Mouse (Mus musculus) heart, adult 2 months (tissue): Measurements from ENCODE around the gene Togaram2. TPM values are rescaled to one million over a fixed set of nuclear protein-coding genes. Genes with fewer than 3 reads are reported as not detected.

ENCODE experiments used
- DNase-seq, 2 experiments: peaks; one replicate each; pipeline ENCODE4 v3.0.0; 2021
- H3K27ac ChIP-seq: fragments of 200-600 bp; 2 replicates; pipeline ENCODE4 v1.8.1; 2022
- H3K27me3 ChIP-seq: fragments of 200-500 bp; 2 replicates; pipeline ENCODE4 v1.6.1; 2012; ENCODE audit warnings: mild to moderate bottlenecking, low read length, inconsistent platforms, mixed read lengths; ENCODE audit not compliant: control insufficient read depth, insufficient read depth
- H3K36me3 ChIP-seq: fragments of 200-500 bp; 2 replicates; pipeline ENCODE4 v1.6.1; 2012; ENCODE audit warnings: low read length, inconsistent platforms; ENCODE audit not compliant: control insufficient read depth, insufficient read depth
- H3K4me1 ChIP-seq: fragments of 200-500 bp; 2 replicates; pipeline ENCODE4 v1.6.1; 2011; ENCODE audit warnings: low read length; ENCODE audit not compliant: control insufficient read depth, insufficient read depth
- H3K4me3 ChIP-seq: fragments of 200-600 bp; 2 replicates; pipeline ENCODE4 v1.8.1; 2022
- H3K79me2 ChIP-seq: fragments of 200-500 bp; replicated peaks from 2 replicates; pipeline ENCODE4 v1.6.1; 2012; ENCODE audit warnings: mild to moderate bottlenecking, inconsistent platforms, low read length, moderate library complexity, mixed read lengths; ENCODE audit not compliant: control insufficient read depth, insufficient read depth
- H3K9ac ChIP-seq: fragments of 200-500 bp; 2 replicates; pipeline ENCODE4 v1.6.1; 2012; ENCODE audit warnings: low read depth, mild to moderate bottlenecking, control low read depth, inconsistent platforms, low read length, mixed read lengths
- CTCF ChIP-seq: fragments of 200-600 bp; IDR thresholded peaks from 2 replicates; pipeline ENCODE4 v1.8.1; 2022; ENCODE audit warnings: antibody characterized with exemption, mild to moderate bottlenecking, moderate library complexity
- EP300 ChIP-seq: fragments of 200-500 bp; IDR thresholded peaks from 2 replicates; pipeline ENCODE4 v1.6.1; 2011; ENCODE audit warnings: low read depth, low read length, control low read depth; ENCODE audit not compliant: insufficient read depth
- POLR2A ChIP-seq: fragments of 200-500 bp; IDR thresholded peaks from 2 replicates; pipeline ENCODE4 v1.6.1; 2011; ENCODE audit warnings: mild to moderate bottlenecking, low read depth, low read length, control low read depth; ENCODE audit not compliant: insufficient read depth
- WGBS: fragments of 180-500 bp; shearing (Covaris S2); methylation state at CpG from one replicate; pipeline ENCODE4 v1.1.7; 2018; 5-methylcytosine and 5-hydroxymethylcytosine counted together
- intact Hi-C: fragments of 180-260 bp; cut with DNase I; formaldehyde crosslinking; loops from one replicate; pipeline ENCODE4 v1.15.1; 2025
- polyA plus RNA-seq: library from polyadenylated mRNA; depleted of rRNA; stranded (reverse); fragments of >200 nt; gene quantifications from 2 replicates; pipeline ENCODE4 v1.2.3, GENCODE M21; 2012; rRNA removed
- total RNA-seq, 2 experiments: library from RNA; stranded (reverse); gene quantifications; 2 replicates each; pipeline ENCODE4 v1.2.3; 2021

Gene Togaram2
- total and polyA plus RNA-seq, 3 experiments, result 5.4 to 5.9 (median 5.5) TPM

- intact Hi-C loops, result no loop called here
- no peaks in the 10 kb centered on the region for H3K27me3 ChIP-seq
- no peaks in the 10 kb centered on the region for H3K4me1 ChIP-seq
- no peak overlapping the region for H3K9ac ChIP-seq
- no peak overlapping the region for H3K4me3 ChIP-seq
- no peak overlapping the region for H3K27ac ChIP-seq
- TF ChIP-seq EP300, result no peak
- TF ChIP-seq POLR2A, result no peak
- H3K36me3 ChIP-seq, result no peaks in the 10 kb centered on the region
- H3K79me2 ChIP-seq, result no peaks in the 10 kb centered on the region
- 58% methylated on average over 6 of the region's 6 CpGs for WGBS
- DNase-seq, result no peak
Measured at GRCm38 (mm10) chr17:71769564-71769963, 96.5 kb downstream of the Togaram2 start.

GRCm38 (mm10) chr17:71770696-71771095 lies 97.6 kb downstream of the Togaram2 start:
- intact Hi-C loops, result no loop called here
- Histone ChIP-seq H3K27ac (no peak overlapping the region), H3K27me3 (no peaks in the 10 kb centered on the region), H3K79me2 (no peaks in the 10 kb centered on the region), H3K36me3 (no peaks in the 10 kb centered on the region), H3K4me3 (no peak overlapping the region), H3K4me1 (no peaks in the 10 kb centered on the region), H3K9ac (no peak overlapping the region)
- DNase-seq, result no peak
- TF ChIP-seq EP300, result no peak
- no peak for TF ChIP-seq POLR2A
- TF ChIP-seq CTCF, result no peak
- WGBS, result 87% methylated on average over 3 of the region's 3 CpGs

GRCm38 (mm10) chr17:71774173-71774572 lies 101.1 kb downstream of the Togaram2 start:
- intact Hi-C loops, result no loop called here
- Histone ChIP-seq H3K79me2 (no peaks in the 10 kb centered on the region), H3K27me3 (no peaks in the 10 kb centered on the region), H3K4me1 (no peaks in the 10 kb centered on the region), H3K9ac (no peak overlapping the region), H3K27ac (no peak overlapping the region), H3K36me3 (no peaks in the 10 kb centered on the region), H3K4me3 (no peak overlapping the region)
- 69% methylated on average over 4 of the region's 4 CpGs for WGBS
- no peak for DNase-seq
- TF ChIP-seq CTCF, result no peak
- TF ChIP-seq EP300, result no peak
- TF ChIP-seq POLR2A, result no peak

- Histone ChIP-seq H3K79me2 (no peaks in the 10 kb centered on the region), H3K4me3 (no peak overlapping the region), H3K4me1 (no peaks in the 10 kb centered on the region), H3K9ac (no peak overlapping the region), H3K36me3 (no peaks in the 10 kb centered on the region), H3K27ac (no peak overlapping the region), H3K27me3 (no peaks in the 10 kb centered on the region)
- TF ChIP-seq POLR2A (no peak), CTCF (no peak), EP300 (no peak)
- 71% methylated on average over 4 of the region's 4 CpGs for WGBS
- no peak for DNase-seq
- intact Hi-C loops, result no loop called here
Measured at GRCm38 (mm10) chr17:71775279-71775678, 102.2 kb downstream of the Togaram2 start.

- H3K9ac ChIP-seq, result no peak overlapping the region
- H3K4me3 ChIP-seq, result no peak overlapping the region
- 71% methylated on average over 3 of the region's 3 CpGs for WGBS
- no peaks in the 10 kb centered on the region for H3K36me3 ChIP-seq
- H3K79me2 ChIP-seq, result no peaks in the 10 kb centered on the region
- DNase-seq, result no peak
- no peaks in the 10 kb centered on the region for H3K4me1 ChIP-seq
- no peak overlapping the region for H3K27ac ChIP-seq
- TF ChIP-seq EP300 (no peak), CTCF (peak; percentile 48)
- intact Hi-C loops, result no loop called here
- H3K27me3 ChIP-seq, result no peaks in the 10 kb centered on the region
Measured at GRCm38 (mm10) chr17:71778696-71779095, 105.6 kb downstream of the Togaram2 start.

Other genes with a start within 250 kb of the Togaram2 start
- under 1 TPM; 0.76 to 0.96 TPM for gene Gm4707, start 213.3 kb upstream of the Togaram2 start, total RNA-seq
- 0.35 and 0.38 TPM in 2 replicates for gene Gm4707, start 213.3 kb upstream of the Togaram2 start, polyA plus RNA-seq
- gene Smchd1, start 197.9 kb upstream of the Togaram2 start, total RNA-seq, result 10 to 100 TPM; 16.6 to 18.6 TPM
- gene Smchd1, start 197.9 kb upstream of the Togaram2 start, polyA plus RNA-seq, result 4.9 and 10.2 TPM in 2 replicates
- gene Ndc80, start 146.4 kb upstream of the Togaram2 start, total RNA-seq, result under 1 TPM; 0.37 to 0.61 TPM
- gene Ndc80, start 146.4 kb upstream of the Togaram2 start, polyA plus RNA-seq, result not detected in 2 replicates
- under 1 TPM in 1 of 2 experiments, not detected in 1; 0.37 TPM for gene Spdya, start 121.2 kb upstream of the Togaram2 start, total RNA-seq
- gene Spdya, start 121.2 kb upstream of the Togaram2 start, polyA plus RNA-seq, result not detected in 2 replicates
- 10 to 100 TPM; 19.1 to 21.9 TPM for gene Wdr43, start 57.4 kb upstream of the Togaram2 start, total RNA-seq
- gene Wdr43, start 57.4 kb upstream of the Togaram2 start, polyA plus RNA-seq, result 8.4 and 11.1 TPM in 2 replicates
- gene Pcare, start 79.6 kb downstream of the Togaram2 start, total RNA-seq, result under 1 TPM; 0.26 to 0.45 TPM
- 0.02 and 0.15 TPM in 2 replicates for gene Pcare, start 79.6 kb downstream of the Togaram2 start, polyA plus RNA-seq
- gene Clip4, start 95.2 kb downstream of the Togaram2 start, total RNA-seq, result 100 to 1,000 TPM; 220 to 268 TPM
- 121 and 213 TPM in 2 replicates for gene Clip4, start 95.2 kb downstream of the Togaram2 start, polyA plus RNA-seq